Mouse (Mus musculus) heart, adult 18-20 months (tissue): ENCODE data around the gene Fbxl22. TPM values are rescaled to one million over a fixed set of nuclear protein-coding genes. Genes with fewer than 3 reads are reported as not detected.
A peak's percentile ranks its signal among the peaks of the same experiment; 100 is the strongest.

Experiments used
- DNase-seq, 2 experiments: peaks; one replicate each; pipeline ENCODE4 v3.0.0; 2021 to 2022; ENCODE audit warnings: mixed read lengths in 1 of 2
- long read RNA-seq, 2 experiments: library from polyadenylated mRNA; stranded (forward); transcript quantifications; one replicate each; pipeline ENCODE4 v2.0.0; 2021
- total RNA-seq, 2 experiments: library from RNA; stranded (reverse); gene quantifications; 2 replicates each; pipeline ENCODE4 v1.2.3; 2021

Gene Fbxl22
- total RNA-seq = 10 to 100 TPM; 35.6 to 38.2 TPM
- long read RNA-seq, experiment 1, transcript Fbxl22-201 (2 exons, 3,935 nt) = major isoform, 168 of 175 reads
- long read RNA-seq, experiment 1, partial matches to known transcripts = 0 of 175 reads
- long read RNA-seq, experiment 1, other reads (novel, unspliced or antisense) = 7 of 175 reads
- long read RNA-seq, experiment 2, transcript Fbxl22-201 (2 exons, 3,935 nt) = major isoform, 134 of 138 reads
- long read RNA-seq, experiment 2, partial matches to known transcripts = 0 of 138 reads
- long read RNA-seq, experiment 2, other reads (novel, unspliced or antisense) = 4 of 138 reads

- peak; percentile 47 to 67 for DNase-seq
Measured at GRCm38 (mm10) chr9:66514256-66514770, at the start of gene Fbxl22. Gene Fbxl22, minus strand, starts transcription at chr9:66514593.

GRCm38 (mm10) chr9:66562215-66562614 is 47.8 kb upstream of the Fbxl22 start:
- no peak for DNase-seq

GRCm38 (mm10) chr9:66561496-66561895 is 47.1 kb upstream of the Fbxl22 start:
- DNase-seq = no peak

- DNase-seq = no peak
Measured at GRCm38 (mm10) chr9:66560728-66561127, 46.3 kb upstream of the Fbxl22 start.

GRCm38 (mm10) chr9:66560295-66560694 is 45.9 kb upstream of the Fbxl22 start:
- peak; percentile 31 to 40 for DNase-seq

- no peak for DNase-seq
Measured at GRCm38 (mm10) chr9:66558971-66559370, 44.6 kb upstream of the Fbxl22 start.

GRCm38 (mm10) chr9:66542785-66543184 is 28.4 kb upstream of the Fbxl22 start:
- DNase-seq = no peak

- no peak for DNase-seq
Measured at GRCm38 (mm10) chr9:66521595-66521994, 7.2 kb upstream of the Fbxl22 start.

GRCm38 (mm10) chr9:66520299-66520698 is 5.9 kb upstream of the Fbxl22 start:
- no peak for DNase-seq

GRCm38 (mm10) chr9:66518901-66519300 is 4.5 kb upstream of the Fbxl22 start:
- no peak for DNase-seq

GRCm38 (mm10) chr9:66518251-66518650 is 3.9 kb upstream of the Fbxl22 start:
- no peak for DNase-seq

GRCm38 (mm10) chr9:66517746-66518145 is 3.4 kb upstream of the Fbxl22 start:
- no peak for DNase-seq

- peak; percentile 21 to 29 for DNase-seq
Measured at GRCm38 (mm10) chr9:66516296-66516940, 2.0 kb upstream of the Fbxl22 start.

- no peak for DNase-seq
Measured at GRCm38 (mm10) chr9:66515680-66516210, 1.4 kb upstream of the Fbxl22 start.

GRCm38 (mm10) chr9:66515115-66515514 is 722 bp upstream of the Fbxl22 start:
- DNase-seq = no peak

- peak in 1 of 2 experiments; percentile 44 for DNase-seq
Measured at GRCm38 (mm10) chr9:66513661-66514255, 635 bp downstream of the Fbxl22 start.

- peak; percentile 36 to 43 for DNase-seq
Measured at GRCm38 (mm10) chr9:66513150-66513549, 1.2 kb downstream of the Fbxl22 start.

GRCm38 (mm10) chr9:66512351-66512671 is 2.1 kb downstream of the Fbxl22 start:
- DNase-seq = peak; percentile 90 to 91

- DNase-seq = peak; percentile 90 to 96
Measured at GRCm38 (mm10) chr9:66511580-66512350, 2.6 kb downstream of the Fbxl22 start.

- DNase-seq = peak in 1 of 2 experiments; percentile 24
Measured at GRCm38 (mm10) chr9:66510944-66511343, 3.4 kb downstream of the Fbxl22 start.

- DNase-seq = peak; percentile 49 to 69
Measured at GRCm38 (mm10) chr9:66510351-66510841, 4.0 kb downstream of the Fbxl22 start.

- no peak for DNase-seq
Measured at GRCm38 (mm10) chr9:66508890-66509399, 5.4 kb downstream of the Fbxl22 start.
